Mouse (Mus musculus): Measurements from ENCODE around the gene Ubtf. TPM values are rescaled to one million over a fixed set of nuclear protein-coding genes. Genes with fewer than 3 reads are reported as not detected.
A peak's percentile ranks its signal among the peaks of the same experiment; 100 is the strongest.
"Not testable (repeated sequence)": the region's sequence is repeated elsewhere in the genome, so short reads cannot be mapped to it uniquely, and the experiment has no call there.

The Ubtf gene
- total RNA-seq, 2 experiments from 2014 or later: 77.5 to 281 TPM

- peak; percentile 36 for ATAC-seq (replicated peaks; ENCODE audit: low FRiP score, poor library complexity, severe bottlenecking)
These were observed 21.7 kb downstream of the Ubtf start for GRCm38 (mm10) chr11:102297577-102298556.

GRCm38 (mm10) chr11:102296491-102297472 lies 22.8 kb downstream of the Ubtf start, which contains the start of gene Atxn7l3:
TSS of gene Atxn7l3 (minus strand) at chr11:102296631.
- peak; percentile 91 for ATAC-seq (replicated peaks; ENCODE audit: low FRiP score, poor library complexity, severe bottlenecking)

GRCm38 (mm10) chr11:102295598-102296471 lies 23.7 kb downstream of the Ubtf start:
- ATAC-seq (replicated peaks; ENCODE audit: low FRiP score, poor library complexity, severe bottlenecking): no peak

GRCm38 (mm10) chr11:102294887-102295597 lies 24.5 kb downstream of the Ubtf start:
- no peak for ATAC-seq (replicated peaks; ENCODE audit: low FRiP score, poor library complexity, severe bottlenecking)

- ATAC-seq (replicated peaks; ENCODE audit: low FRiP score, poor library complexity, severe bottlenecking): no peak
These were observed 25.1 kb downstream of the Ubtf start for GRCm38 (mm10) chr11:102294416-102294815.

GRCm38 (mm10) chr11:102293971-102294370 lies 25.6 kb downstream of the Ubtf start:
- no peak for ATAC-seq (replicated peaks; ENCODE audit: low FRiP score, poor library complexity, severe bottlenecking)

GRCm38 (mm10) chr11:102291051-102291535 lies 28.4 kb downstream of the Ubtf start:
- ATAC-seq (replicated peaks; ENCODE audit: low FRiP score, poor library complexity, severe bottlenecking): no peak

- ATAC-seq (replicated peaks; ENCODE audit: low FRiP score, poor library complexity, severe bottlenecking): no peak
These were observed 29.4 kb downstream of the Ubtf start for GRCm38 (mm10) chr11:102290141-102290540.

GRCm38 (mm10) chr11:102289511-102290100 lies 29.9 kb downstream of the Ubtf start:
- ATAC-seq (replicated peaks; ENCODE audit: low FRiP score, poor library complexity, severe bottlenecking): no peak

GRCm38 (mm10) chr11:102288913-102289312 lies 30.6 kb downstream of the Ubtf start:
- no peak for ATAC-seq (replicated peaks; ENCODE audit: low FRiP score, poor library complexity, severe bottlenecking)

GRCm38 (mm10) chr11:102288027-102288804 lies 31.3 kb downstream of the Ubtf start:
- ATAC-seq (replicated peaks; ENCODE audit: low FRiP score, poor library complexity, severe bottlenecking): peak; percentile 15; the same call in 1 of the 2 replicates

GRCm38 (mm10) chr11:102287485-102287884 lies 32.1 kb downstream of the Ubtf start:
- no peak for ATAC-seq (replicated peaks; ENCODE audit: low FRiP score, poor library complexity, severe bottlenecking)

GRCm38 (mm10) chr11:102285095-102285834 lies 34.3 kb downstream of the Ubtf start:
- ATAC-seq (replicated peaks; ENCODE audit: low FRiP score, poor library complexity, severe bottlenecking): peak; percentile 75

GRCm38 (mm10) chr11:102284501-102285094 lies 34.9 kb downstream of the Ubtf start, which contains the start of gene Tmub2:
TSS of gene Tmub2 (plus strand) at chr11:102284931.
- peak; percentile 89 for ATAC-seq (replicated peaks; ENCODE audit: low FRiP score, poor library complexity, severe bottlenecking)

- ATAC-seq (replicated peaks; ENCODE audit: low FRiP score, poor library complexity, severe bottlenecking): no peak
These were observed 35.6 kb downstream of the Ubtf start for GRCm38 (mm10) chr11:102283922-102284321.

- ATAC-seq (replicated peaks; ENCODE audit: low FRiP score, poor library complexity, severe bottlenecking): not testable (repeated sequence)
These were observed 39.3 kb downstream of the Ubtf start for GRCm38 (mm10) chr11:102280267-102280666.
